Mouse (Mus musculus) hematopoietic stem cell, adult 5-6 weeks (primary cell): ENCODE results near the gene Trim43a. TPM values are rescaled to one million over a fixed set of nuclear protein-coding genes. Genes with fewer than 3 reads are reported as not detected.
"Not testable (repeated sequence)": the region's sequence is repeated elsewhere in the genome, so short reads cannot be mapped to it uniquely, and the experiment has no call there.

Experiments
- ATAC-seq, 2 experiments: fragments of 125-278 bp in 1 of 2; replicated peaks in 1 of 2; 2 replicates each; pipeline ENCODE4 v1.8.0; 2016 to 2017; ENCODE audit warnings: inconsistent platforms in 2 of 2, mild to moderate bottlenecking in 2 of 2, moderate number of reproducible peaks in 2 of 2, low read depth in 1 of 2, moderate TSS enrichment in 1 of 2; ENCODE audit not compliant: low FRiP score in 2 of 2, poor library complexity in 2 of 2, severe bottlenecking in 2 of 2, insufficient read depth in 1 of 2, low TSS enrichment in 1 of 2
- total RNA-seq: library from RNA; stranded (forward); fragments of 172-1452, 232-1000 nt; gene quantifications from 2 replicates; pipeline ENCODE4 v1.2.3, GENCODE M21; 2017

Trim43a gene
- not detected in 2 replicates for total RNA-seq

- ATAC-seq, result not testable (repeated sequence)
Measured at GRCm38 (mm10) chr9:88580591-88580990, at the start of gene Trim43a. Gene Trim43a (plus strand): TSS chr9:88580891.

- ATAC-seq, result no peak
Measured at GRCm38 (mm10) chr9:88534093-88534492, 46.6 kb upstream of the Trim43a start.

DNA sequence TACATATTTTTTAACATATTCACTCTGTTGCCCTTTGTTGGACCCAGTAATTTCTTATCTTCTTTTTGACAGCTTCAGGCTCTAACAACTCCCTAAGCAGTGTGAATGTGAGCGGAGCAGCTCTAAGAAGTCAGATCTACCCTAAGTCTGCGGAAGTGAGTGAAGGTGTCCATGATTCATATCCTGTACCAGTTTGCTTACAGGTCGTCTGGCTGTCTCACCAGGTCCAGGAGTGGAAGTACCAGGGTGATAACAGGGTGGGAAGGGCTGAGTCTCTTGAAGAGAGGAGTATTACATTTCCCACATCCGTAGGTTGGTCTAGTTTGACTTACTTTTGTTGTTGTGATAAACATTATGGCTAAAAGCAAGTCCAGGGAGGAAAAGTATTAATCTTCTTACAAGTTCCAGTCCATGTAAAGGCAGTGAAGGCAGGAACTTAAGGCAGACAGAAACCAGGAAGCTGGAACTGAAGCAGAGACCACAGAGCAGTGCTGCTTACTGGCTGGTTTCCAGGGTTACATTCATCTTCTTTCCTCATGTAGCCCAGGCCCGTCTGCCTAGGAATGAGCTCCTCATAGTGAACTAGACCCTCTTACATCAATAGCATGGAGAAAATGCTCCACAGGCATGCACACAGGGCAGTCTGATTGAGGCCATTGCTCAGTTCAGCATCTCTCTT lies 41.0 kb upstream of the Trim43a start:
- peak; percentile 42 to 79 for ATAC-seq

- peak; percentile 40 for ATAC-seq
Measured at GRCm38 (mm10) chr9:88542816-88543215, 37.9 kb upstream of the Trim43a start.

DNA sequence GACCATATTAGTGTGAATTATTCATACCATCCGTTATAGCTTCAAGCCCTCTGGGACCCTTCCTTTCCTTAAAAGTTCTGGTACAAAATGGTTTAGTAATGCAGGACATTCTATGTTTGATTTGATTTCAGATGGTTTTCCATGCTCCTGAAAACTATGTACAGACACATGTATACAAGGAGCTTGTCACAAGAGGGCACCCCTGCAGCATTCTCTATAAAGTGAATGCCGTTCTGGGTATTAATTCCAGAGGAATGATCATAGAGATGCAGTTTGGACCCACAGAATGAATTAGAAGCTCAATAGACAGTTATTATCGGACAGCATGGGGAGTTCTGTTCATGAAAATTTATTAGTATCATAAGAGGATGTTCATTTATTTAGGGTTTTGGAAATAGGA lies 35.2 kb upstream of the Trim43a start:
- ATAC-seq, result no peak

DNA sequence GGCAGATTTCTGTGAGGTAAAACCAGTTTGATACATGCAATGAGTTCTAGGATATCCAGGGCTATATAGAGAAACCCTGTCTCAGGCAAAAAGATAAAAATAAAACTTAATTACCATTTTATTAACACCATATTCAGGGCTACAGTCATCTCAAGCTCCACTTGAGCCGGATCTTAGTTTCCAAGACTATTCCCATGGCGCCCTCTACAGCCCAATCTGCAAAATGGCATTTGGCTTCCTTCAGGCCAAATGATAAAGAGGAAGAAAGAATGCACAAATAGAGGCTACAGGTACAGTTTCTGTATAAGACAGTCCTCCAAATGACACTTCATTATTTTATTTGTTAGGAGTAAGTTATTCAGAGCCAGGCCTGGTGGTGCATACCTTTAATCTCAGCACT lies 34.5 kb upstream of the Trim43a start:
- ATAC-seq, result peak; percentile 39 to 49; a peak in 3 of 4 replicates

GRCm38 (mm10) chr9:88546657-88547056 lies 34.0 kb upstream of the Trim43a start:
- no peak for ATAC-seq

- peak; percentile 56 to 74 for ATAC-seq
Measured at GRCm38 (mm10) chr9:88547270-88547669, 33.4 kb upstream of the Trim43a start.

DNA sequence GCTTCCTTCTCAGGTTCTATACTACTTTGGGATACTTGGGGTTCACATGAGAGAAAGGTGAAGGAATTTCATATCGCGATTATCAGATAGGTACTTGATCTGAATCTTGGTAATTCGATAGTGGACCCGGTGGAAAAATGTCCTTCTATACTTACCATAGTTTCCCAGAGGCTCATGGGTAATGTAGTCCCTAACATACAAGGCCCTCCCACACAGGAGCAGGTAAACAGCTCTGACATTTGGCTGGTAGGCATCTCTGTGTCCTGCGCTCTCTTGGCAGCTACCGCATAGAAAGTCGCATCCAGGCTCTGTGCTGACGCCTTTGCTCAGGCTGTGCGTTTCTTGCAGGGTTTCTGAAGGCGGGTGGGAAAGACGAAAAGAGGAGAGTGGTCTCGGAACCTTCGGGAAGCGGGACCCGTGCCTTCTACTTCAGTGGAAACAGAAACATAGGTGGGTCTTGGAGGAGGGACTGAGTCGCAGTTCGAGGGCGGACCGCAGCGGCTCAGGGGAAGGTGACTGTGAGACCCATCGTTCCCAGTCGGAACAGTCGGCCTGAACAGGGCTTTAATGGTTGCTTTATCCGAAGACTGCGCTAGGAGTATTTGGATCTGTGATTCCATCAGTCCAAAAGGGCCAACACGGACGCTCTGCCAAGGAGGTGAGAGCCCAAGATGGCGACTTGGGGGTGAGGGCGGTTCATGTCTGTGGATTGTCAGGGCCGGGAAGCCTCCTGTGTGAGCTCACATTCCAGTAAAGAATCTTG lies 32.7 kb upstream of the Trim43a start, which contains the start of gene Zfp949:
Gene Zfp949, plus strand, starts transcription at position 170 of the 763 bp plus-strand sequence.
- ATAC-seq, result peak; percentile 89 to 90

GRCm38 (mm10) chr9:88548614-88548945 lies 32.1 kb upstream of the Trim43a start:
- no peak for ATAC-seq

DNA sequence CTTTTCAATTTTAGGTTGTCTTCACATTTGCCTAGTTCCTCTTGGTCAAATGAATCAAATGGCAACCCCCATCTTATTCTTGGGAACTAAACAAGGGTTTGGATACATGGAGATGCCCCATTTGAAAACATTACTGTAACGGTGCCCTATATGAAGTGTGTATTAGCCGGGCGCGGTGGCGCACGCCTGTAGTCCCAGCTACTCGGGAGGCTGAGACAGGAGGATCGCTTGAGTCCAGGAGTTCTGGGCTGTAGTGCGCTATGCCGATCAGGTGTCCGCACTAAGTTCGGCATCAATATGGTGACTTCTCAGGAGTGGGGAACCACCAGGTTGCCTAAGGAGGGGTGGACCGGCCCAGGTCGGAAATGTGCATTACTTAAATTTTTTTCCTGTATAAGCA lies 27.6 kb upstream of the Trim43a start:
- ATAC-seq, result peak; percentile 69 to 100

DNA sequence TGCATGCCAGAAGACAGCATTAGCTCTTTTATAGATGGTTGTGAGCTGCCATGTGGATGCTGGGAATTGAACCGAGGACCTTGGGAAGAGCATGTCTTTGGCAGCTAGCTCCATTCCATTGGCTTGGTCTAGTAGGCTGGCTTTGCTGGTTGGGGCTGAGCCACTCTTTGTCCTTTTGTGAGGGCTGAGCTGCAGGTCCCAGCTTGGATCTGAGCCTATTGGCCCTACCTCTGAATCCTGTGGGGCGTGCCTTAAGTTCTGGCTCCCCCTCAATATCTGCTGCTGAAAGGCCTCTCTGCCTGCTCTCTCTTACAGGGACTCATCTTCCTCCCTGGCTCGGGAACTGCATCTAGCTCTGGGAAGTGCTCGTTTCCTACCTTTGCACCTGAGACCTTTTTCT lies 22.5 kb upstream of the Trim43a start:
- no peak for ATAC-seq

DNA sequence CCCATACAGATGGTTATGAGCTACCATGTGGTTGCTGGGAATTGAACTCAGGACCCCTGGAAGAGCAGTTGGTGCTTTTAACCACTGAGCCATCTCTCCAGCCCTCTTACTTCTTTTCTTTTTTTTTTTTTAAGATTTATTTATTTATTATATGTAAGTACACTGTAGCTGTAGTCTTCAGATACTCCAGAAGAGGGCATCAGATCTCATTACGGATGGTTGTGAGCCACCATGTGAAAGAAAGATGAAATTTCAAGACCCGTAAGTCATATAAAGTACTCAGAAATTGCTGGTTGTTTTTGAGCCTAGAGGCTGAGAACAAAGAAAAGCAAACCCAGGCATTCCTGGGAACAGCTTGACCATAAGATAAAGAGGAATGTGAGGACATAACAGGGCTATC lies 19.2 kb upstream of the Trim43a start:
- not testable (repeated sequence) for ATAC-seq

- not testable (repeated sequence) for ATAC-seq
Measured at GRCm38 (mm10) chr9:88570471-88570870, 10.2 kb upstream of the Trim43a start.

DNA sequence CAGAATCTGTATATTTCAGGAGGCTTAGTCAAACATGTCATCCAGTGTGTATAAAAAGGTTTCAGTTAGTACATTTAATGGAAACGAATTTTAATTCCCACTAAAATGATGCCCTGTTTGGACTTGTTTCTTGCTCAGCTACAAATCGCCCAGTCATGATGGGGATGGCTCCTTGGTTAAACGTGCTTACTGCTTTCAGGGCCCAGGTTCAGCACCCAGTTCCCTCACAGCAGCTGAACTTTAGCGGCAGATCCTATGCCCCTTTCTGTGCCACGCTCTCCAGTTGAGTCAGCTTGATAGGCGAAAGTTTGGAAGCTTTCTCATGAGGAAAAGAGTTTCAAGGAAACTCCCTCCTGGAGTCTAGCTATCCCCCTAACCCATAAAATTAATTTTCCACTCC lies 13.0 kb downstream of the Trim43a start:
- not testable (repeated sequence) for ATAC-seq

- peak; percentile 99 for ATAC-seq
Measured at GRCm38 (mm10) chr9:88599206-88600162, 18.8 kb downstream of the Trim43a start.

DNA sequence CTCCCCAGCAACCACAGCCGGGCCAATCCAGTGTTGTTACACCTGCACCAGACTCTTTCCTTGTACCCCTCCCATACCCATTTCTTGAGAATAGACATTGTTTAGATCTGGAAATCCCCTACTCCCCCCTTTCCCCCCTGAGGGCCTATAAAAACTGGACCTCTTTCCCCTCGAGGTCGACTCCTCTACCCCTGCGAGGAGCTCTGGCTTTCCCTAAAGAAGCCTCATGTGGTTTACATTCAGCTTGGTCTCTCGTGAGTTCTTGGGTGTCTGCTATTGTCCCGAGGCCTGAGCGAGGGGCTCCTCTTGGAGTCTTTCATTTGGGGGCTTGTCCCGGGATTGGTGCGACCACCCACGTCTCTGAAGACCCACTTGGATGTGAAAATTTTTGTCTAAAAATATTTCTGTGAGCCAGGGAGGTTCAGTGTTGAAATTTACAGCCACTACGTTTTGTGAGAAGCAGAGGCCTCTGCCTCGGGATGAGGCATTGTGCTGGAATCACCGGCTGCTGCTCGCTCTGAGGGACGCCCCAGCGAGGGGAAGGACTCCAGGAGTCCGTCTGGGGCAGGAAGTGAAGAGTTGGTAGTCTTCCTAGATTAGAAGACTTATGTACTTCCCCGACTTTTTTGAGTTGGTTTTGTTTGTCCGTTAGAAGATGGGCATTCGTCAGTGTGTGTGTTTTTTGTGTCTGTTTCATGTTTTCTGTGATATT lies 45.3 kb downstream of the Trim43a start:
- not testable (repeated sequence) for ATAC-seq
